Mouse (Mus musculus): ENCODE data around the gene Dock4. TPM values are rescaled to one million over a fixed set of nuclear protein-coding genes. Genes with fewer than 3 reads are reported as not detected.

The Dock4 gene
- total and polyA plus RNA-seq, 2 experiments from 2014 or later: 10.5 to 30.9 TPM

- H3K27me3 ChIP-seq (ENCODE audit: insufficient read depth, low read length): no peaks in the 10 kb centered on the region
- no peak; the same call in 1 of the 2 replicates for ATAC-seq
- WGBS: over 99% methylated on average over 6 of the region's 6 CpGs
- H3K4me3 ChIP-seq (ENCODE audit: low read depth, low read length): no peak overlapping the region
- TF ChIP-seq CTCF (IDR thresholded peaks at IDR 0.05; ENCODE audit: low read depth): no peak
- DNase-seq: no peak
- no peak overlapping the region for H3K4me2 ChIP-seq (ENCODE audit: low read depth)
- no peaks in the 10 kb centered on the region for H3K4me1 ChIP-seq (ENCODE audit: insufficient read depth)
- H3K27ac ChIP-seq (ENCODE audit: low read depth, low read length): no peak overlapping the region
- H3K9me3 ChIP-seq (ENCODE audit: low read length): no peaks in the 10 kb centered on the region
- H3K9ac ChIP-seq: no peak overlapping the region
- no peaks in the 10 kb centered on the region for H3K36me3 ChIP-seq (ENCODE audit: insufficient read depth)
Observed at GRCm38 (mm10) chr12:40885377-40885776, 439.6 kb downstream of the Dock4 start.

- no peak for DNase-seq
- WGBS: 70% methylated on average over 2 of the region's 2 CpGs
- ATAC-seq: no peak
Observed at GRCm38 (mm10) chr12:40887496-40887895, 441.7 kb downstream of the Dock4 start.

DNA sequence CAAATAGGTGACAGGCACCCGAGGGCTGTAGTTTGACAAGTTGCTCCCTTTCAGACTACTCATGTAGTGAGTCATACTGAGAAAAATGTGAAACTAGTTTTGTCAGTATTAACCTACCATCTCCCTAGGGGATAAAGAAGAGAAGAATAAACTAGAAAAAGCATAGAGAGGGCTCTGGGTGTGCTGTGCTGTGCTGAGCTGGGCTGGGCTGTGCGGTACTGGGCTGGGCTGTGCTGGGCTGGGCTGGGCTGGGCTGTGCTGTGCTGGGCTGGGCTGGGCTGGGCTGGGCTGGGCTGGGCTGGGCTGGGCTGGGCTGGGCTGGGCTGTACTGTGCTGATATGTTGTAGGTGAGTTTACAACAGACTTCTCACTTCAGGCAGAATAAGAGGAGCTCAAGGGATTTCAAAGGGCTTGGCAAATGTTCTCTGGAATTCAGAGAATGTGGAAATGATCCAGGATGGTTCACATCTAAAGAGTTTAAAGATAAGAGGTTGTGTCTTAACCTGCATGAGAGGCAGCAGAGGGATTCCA, 442.6 kb downstream of the Dock4 start:
- Histone ChIP-seq H3K4me1 (ENCODE audit: insufficient read depth) (no peaks in the 10 kb centered on the region), H3K36me3 (ENCODE audit: insufficient read depth) (no peaks in the 10 kb centered on the region), H3K27ac (ENCODE audit: low read depth, low read length) (no peak overlapping the region), H3K4me2 (ENCODE audit: low read depth) (no peak overlapping the region), H3K9ac (no peak overlapping the region), H3K9me3 (ENCODE audit: low read length) (no peaks in the 10 kb centered on the region), H3K27me3 (ENCODE audit: insufficient read depth, low read length) (no peaks in the 10 kb centered on the region), H3K4me3 (ENCODE audit: low read depth, low read length) (no peak overlapping the region)
- ATAC-seq: no peak
- no peak for DNase-seq
- whole genome bisulfite sequencing: 62% methylated on average over 2 of the region's 2 CpGs
- no peak for TF ChIP-seq CTCF (IDR thresholded peaks at IDR 0.05; ENCODE audit: low read depth)

More at GRCm38 (mm10) chr12:40887496-40887895, 441.7 kb downstream of the Dock4 start:
- no peak for TF ChIP-seq CTCF (IDR thresholded peaks at IDR 0.05; ENCODE audit: low read depth)
- no peaks in the 10 kb centered on the region for H3K9me3 ChIP-seq (ENCODE audit: low read length)
- no peak overlapping the region for H3K4me3 ChIP-seq (ENCODE audit: low read depth, low read length)
- no peak overlapping the region for H3K27ac ChIP-seq (ENCODE audit: low read depth, low read length)
- H3K4me1 ChIP-seq (ENCODE audit: insufficient read depth): no peaks in the 10 kb centered on the region
- no peaks in the 10 kb centered on the region for H3K27me3 ChIP-seq (ENCODE audit: insufficient read depth, low read length)
- no peaks in the 10 kb centered on the region for H3K36me3 ChIP-seq (ENCODE audit: insufficient read depth)
- no peak overlapping the region for H3K9ac ChIP-seq
- no peak overlapping the region for H3K4me2 ChIP-seq (ENCODE audit: low read depth)

DNA sequence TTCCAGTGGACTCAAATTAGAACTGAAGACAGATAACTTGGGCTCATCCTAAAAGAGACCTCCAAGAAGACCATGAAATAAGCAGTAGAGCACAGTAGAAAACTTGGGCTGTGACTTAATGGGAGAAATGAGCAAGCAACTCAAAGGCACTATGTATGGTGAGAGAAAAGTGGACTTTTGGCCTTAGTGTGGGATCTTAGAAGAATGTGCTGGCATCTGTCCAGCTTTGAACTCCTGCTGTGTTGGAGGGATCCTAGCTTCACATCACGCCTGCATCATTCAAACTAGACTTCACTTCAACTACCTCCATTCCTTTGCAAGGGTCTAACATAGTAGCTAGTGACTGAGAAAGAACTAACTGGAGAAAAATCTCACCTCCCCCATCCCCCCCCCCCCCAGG, 443.1 kb downstream of the Dock4 start:
- Histone ChIP-seq H3K9me3 (ENCODE audit: low read length) (no peaks in the 10 kb centered on the region), H3K4me3 (ENCODE audit: low read depth, low read length) (no peak overlapping the region), H3K9ac (no peak overlapping the region), H3K27ac (ENCODE audit: low read depth, low read length) (no peak overlapping the region), H3K4me1 (ENCODE audit: insufficient read depth) (no peaks in the 10 kb centered on the region), H3K4me2 (ENCODE audit: low read depth) (no peak overlapping the region), H3K27me3 (ENCODE audit: insufficient read depth, low read length) (no peaks in the 10 kb centered on the region), H3K36me3 (ENCODE audit: insufficient read depth) (no peaks in the 10 kb centered on the region)
- no peak for TF ChIP-seq CTCF (IDR thresholded peaks at IDR 0.05; ENCODE audit: low read depth)
- 61% methylated on average over 1 of the region's 1 CpGs for WGBS
- DNase-seq (no peak), ATAC-seq (no peak)

- DNase-seq: no peak
- Histone ChIP-seq H3K36me3 (ENCODE audit: insufficient read depth) (no peaks in the 10 kb centered on the region), H3K27me3 (ENCODE audit: insufficient read depth, low read length) (no peaks in the 10 kb centered on the region), H3K4me3 (ENCODE audit: low read depth, low read length) (no peak overlapping the region), H3K4me1 (ENCODE audit: insufficient read depth) (no peaks in the 10 kb centered on the region), H3K27ac (ENCODE audit: low read depth, low read length) (no peak overlapping the region), H3K9ac (no peak overlapping the region), H3K4me2 (ENCODE audit: low read depth) (no peak overlapping the region), H3K9me3 (ENCODE audit: low read length) (no peaks in the 10 kb centered on the region)
- ATAC-seq: no peak
- WGBS: 91% methylated on average over 3 of the region's 3 CpGs
- no peak for TF ChIP-seq CTCF (IDR thresholded peaks at IDR 0.05; ENCODE audit: low read depth)
Observed at GRCm38 (mm10) chr12:40889534-40889933, 443.8 kb downstream of the Dock4 start.

- DNase-seq (no peak), ATAC-seq (no peak)
- no peaks in the 10 kb centered on the region for H3K27me3 ChIP-seq (ENCODE audit: insufficient read depth, low read length)
- no peak overlapping the region for H3K4me2 ChIP-seq (ENCODE audit: low read depth)
- H3K36me3 ChIP-seq (ENCODE audit: insufficient read depth): no peaks in the 10 kb centered on the region
- no peak overlapping the region for H3K9ac ChIP-seq
- H3K4me3 ChIP-seq (ENCODE audit: low read depth, low read length): no peak overlapping the region
- H3K4me1 ChIP-seq (ENCODE audit: insufficient read depth): no peaks in the 10 kb centered on the region
- no peak overlapping the region for H3K27ac ChIP-seq (ENCODE audit: low read depth, low read length)
- TF ChIP-seq CTCF (IDR thresholded peaks at IDR 0.05; ENCODE audit: low read depth): no peak
- H3K9me3 ChIP-seq (ENCODE audit: low read length): no peaks in the 10 kb centered on the region
Observed at GRCm38 (mm10) chr12:40891168-40891567, 445.4 kb downstream of the Dock4 start.

GRCm38 (mm10) chr12:40893741-40894140, 448.0 kb downstream of the Dock4 start:
- no peak overlapping the region for H3K27ac ChIP-seq (ENCODE audit: low read depth, low read length)
- H3K4me3 ChIP-seq (ENCODE audit: low read depth, low read length): no peak overlapping the region
- 59% methylated on average over 5 of the region's 7 CpGs for WGBS
- H3K9ac ChIP-seq: no peak overlapping the region
- H3K36me3 ChIP-seq (ENCODE audit: insufficient read depth): no peaks in the 10 kb centered on the region
- ATAC-seq: no peak
- no peak for TF ChIP-seq CTCF (IDR thresholded peaks at IDR 0.05; ENCODE audit: low read depth)
- H3K9me3 ChIP-seq (ENCODE audit: low read length): no peaks in the 10 kb centered on the region
- no peak for DNase-seq
- no peaks in the 10 kb centered on the region for H3K27me3 ChIP-seq (ENCODE audit: insufficient read depth, low read length)
- no peak overlapping the region for H3K4me2 ChIP-seq (ENCODE audit: low read depth)
- H3K4me1 ChIP-seq (ENCODE audit: insufficient read depth): no peaks in the 10 kb centered on the region

Measured in forebrain, postnatal 0 days (tissue).